Comparison of ENCODE assay signal across 27 mouse cellular contexts in genomic region chr6:137976021-137976420, GRCm38 (mm10).
"Had no signal": no experiment of that assay in that cellular context is flagged by ENCODE, and none has a peak within 500 bp of the region (broad histone marks: within the 10 kb centered on the region; RNA-seq: fewer than 3 reads in every experiment).

No protein-coding gene starts in this region.

- H3K36me3 ChIP-seq: limb, embryonic 10.5 days; limb, embryonic 12.5 days; limb, embryonic 13.5 days; limb, embryonic 15.5 days; liver, embryonic 12.5 days; liver, embryonic 13.5 days; liver, embryonic 15.5 days; lung, embryonic 15.5 days; midbrain, embryonic 10.5 days; midbrain, embryonic 12.5 days; midbrain, embryonic 13.5 days; midbrain, embryonic 15.5 days had no signal

- H3K27ac ChIP-seq: limb, embryonic 10.5 days; limb, embryonic 12.5 days; limb, embryonic 13.5 days; limb, embryonic 15.5 days; liver, embryonic 12.5 days; liver, embryonic 13.5 days; liver, embryonic 14.5 days; liver, embryonic 15.5 days; lung, embryonic 15.5 days; macrophage; midbrain, embryonic 10.5 days; midbrain, embryonic 12.5 days; midbrain, embryonic 13.5 days; midbrain, embryonic 15.5 days had no signal

- H3K27me3 ChIP-seq: limb, embryonic 12.5 days; limb, embryonic 13.5 days; limb, embryonic 15.5 days; liver, embryonic 12.5 days; liver, embryonic 13.5 days; liver, embryonic 15.5 days; lung, embryonic 15.5 days; megakaryocyte, embryonic 14.5 days; midbrain, embryonic 12.5 days; midbrain, embryonic 13.5 days; midbrain, embryonic 15.5 days had no signal

- H3K4me1 ChIP-seq: limb, embryonic 13.5 days; limb, embryonic 15.5 days; liver, embryonic 12.5 days; liver, embryonic 13.5 days; liver, embryonic 15.5 days; lung, embryonic 15.5 days; megakaryocyte, embryonic 14.5 days; midbrain, embryonic 15.5 days had no signal

- H3K9me3 ChIP-seq: limb, embryonic 10.5 days; limb, embryonic 12.5 days; limb, embryonic 15.5 days; liver, embryonic 13.5 days; liver, embryonic 15.5 days; lung, embryonic 15.5 days; midbrain, embryonic 15.5 days had no signal

- DNase-seq: left cerebral cortex, postnatal 4 days; liver; liver, embryonic 13.5 days; liver, postnatal 0 days; lung, adult 18-20 months; lung, adult 2 months; lung, embryonic 14.5 days; lung, postnatal 10 days; lung, postnatal 14 days; lung, postnatal 36 days; lung, postnatal 4 days; midbrain, embryonic 14.5 days had no signal

- H3K4me3 ChIP-seq: limb, embryonic 10.5 days; limb, embryonic 12.5 days; limb, embryonic 13.5 days; limb, embryonic 15.5 days; liver, embryonic 12.5 days; liver, embryonic 13.5 days; liver, embryonic 15.5 days; lung, embryonic 15.5 days; megakaryocyte, embryonic 14.5 days; midbrain, embryonic 10.5 days; midbrain, embryonic 12.5 days; midbrain, embryonic 13.5 days; midbrain, embryonic 15.5 days; myocyte had no signal
